Mouse (Mus musculus) forebrain, embryonic 12.5 days (tissue): ENCODE data around the gene Olfr310. TPM values are rescaled to one million over a fixed set of nuclear protein-coding genes. Genes with fewer than 3 reads are reported as not detected.

Experiments used
- ATAC-seq: fragments of 200-750 bp; cut with Nextera tagmentation; 2 replicates; pipeline ENCODE4 v1.8.0; 2017; ENCODE audit warnings: moderate TSS enrichment; ENCODE audit not compliant: low FRiP score
- H3K27ac ChIP-seq: fragments of 300-500 bp; sonication (generic); 2 replicates; pipeline ENCODE4 v1.5.1; 2016; ENCODE audit warnings: mild to moderate bottlenecking
- H3K27me3 ChIP-seq: fragments of 300-500 bp; sonication (generic); 2 replicates; pipeline ENCODE4 v1.6.1; 2016; ENCODE audit warnings: mild to moderate bottlenecking
- H3K36me3 ChIP-seq: fragments of 300-500 bp; sonication (generic); replicated peaks from 2 replicates; pipeline ENCODE4 v1.6.1; 2016; ENCODE audit warnings: mild to moderate bottlenecking
- H3K4me1 ChIP-seq: fragments of 300-500 bp; sonication (generic); 2 replicates; pipeline ENCODE4 v1.6.1; 2016
- H3K4me2 ChIP-seq: fragments of 300-500 bp; sonication (generic); 2 replicates; pipeline ENCODE4 v1.6.1; 2016; ENCODE audit warnings: mild to moderate bottlenecking, moderate library complexity
- H3K4me3 ChIP-seq: fragments of 300-500 bp; sonication (generic); replicated peaks from 2 replicates; pipeline ENCODE4 v1.5.1; 2016; ENCODE audit warnings: mild to moderate bottlenecking
- H3K9ac ChIP-seq: fragments of 300-500 bp; sonication (generic); 2 replicates; pipeline ENCODE4 v1.6.1; 2016; ENCODE audit warnings: mild to moderate bottlenecking
- H3K9me3 ChIP-seq: fragments of 300-500 bp; sonication (generic); 2 replicates; pipeline ENCODE4 v1.6.1; 2016
- WGBS: fragments of 180-500 bp; shearing (Covaris S2); methylation state at CpG from one replicate; pipeline ENCODE4 v1.1.7; 2016; 5-methylcytosine and 5-hydroxymethylcytosine counted together
- microRNA-seq: library from miRNA; unstranded; fragments of <30 nt; microRNA quantifications from one replicate; pipeline ENCODE4, GENCODE M21; 2017
- polyA plus RNA-seq: library from polyadenylated mRNA; unstranded; fragments of >200 nt; fragmentation: Nextera tagmentation; extraction: Ambion mirVana; gene quantifications from 2 replicates; pipeline ENCODE4 v1.2.1, GENCODE M21; 2016

Olfr310 gene
- polyA plus RNA-seq = not detected in 2 replicates

DNA sequence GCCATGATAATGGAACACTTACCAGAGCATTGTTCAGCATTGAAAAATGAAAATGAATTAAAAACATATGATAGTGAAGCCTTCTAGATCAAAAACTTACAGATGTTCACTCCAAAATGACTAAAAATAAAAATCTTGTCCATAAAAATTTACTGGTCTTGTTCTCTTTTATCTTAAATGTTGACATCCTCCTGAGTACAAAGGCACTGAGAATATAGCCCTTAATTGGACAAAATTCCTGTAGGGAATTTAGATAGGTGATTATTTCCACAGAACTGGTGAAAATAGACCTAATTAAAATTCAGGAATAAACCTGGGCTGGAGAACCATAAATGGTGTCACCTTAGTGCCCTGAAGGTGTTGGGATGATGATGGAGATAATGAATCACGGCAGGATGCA lies at the start of gene Olfr310:
TSS of gene Olfr310 (minus strand) at position 101 of the 400 bp plus-strand sequence.
- no peak within 1 kb of the TSS for H3K9ac ChIP-seq
- H3K36me3 ChIP-seq = no peaks in the 10 kb centered on the region
- WGBS = 55% methylated on average over 1 of the region's 1 CpGs
- no peaks in the 10 kb centered on the region for H3K4me1 ChIP-seq
- H3K27me3 ChIP-seq = no peaks in the 10 kb centered on the region
- H3K9me3 ChIP-seq = no peaks in the 10 kb centered on the region
- H3K4me3 ChIP-seq = no peak within 1 kb of the TSS
- no peak for ATAC-seq
- no peak within 1 kb of the TSS for H3K27ac ChIP-seq
- no peak within 1 kb of the TSS for H3K4me2 ChIP-seq

DNA sequence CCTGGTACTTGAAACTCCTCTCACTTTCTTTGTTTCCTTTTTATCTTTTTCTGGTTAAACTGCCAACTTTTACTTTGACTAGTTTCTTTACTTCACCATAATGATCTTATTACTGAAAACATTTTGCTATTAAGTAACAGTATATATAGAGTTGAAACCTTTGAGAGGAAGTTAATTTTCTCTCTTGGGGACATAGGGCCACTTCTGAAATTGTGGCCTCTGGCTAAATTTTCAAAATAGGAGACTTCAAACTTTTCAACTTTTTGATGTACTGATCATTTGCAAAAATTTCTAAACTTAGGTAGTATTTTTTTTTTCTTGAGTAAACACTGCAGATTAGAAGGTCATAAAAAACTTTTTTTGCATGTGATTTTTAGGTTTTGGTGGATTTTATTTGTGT lies 48.6 kb upstream of the Olfr310 start, which contains the start of gene Olfr308:
TSS of gene Olfr308 (minus strand) at position 101 of the 400 bp plus-strand sequence.
- H3K4me1 ChIP-seq = no peaks in the 10 kb centered on the region
- no peak within 1 kb of the TSS for H3K9ac ChIP-seq
- no peak for ATAC-seq
- no peaks in the 10 kb centered on the region for H3K27me3 ChIP-seq
- no peaks in the 10 kb centered on the region for H3K36me3 ChIP-seq
- no peaks in the 10 kb centered on the region for H3K9me3 ChIP-seq
- no peak within 1 kb of the TSS for H3K4me2 ChIP-seq
- no peak within 1 kb of the TSS for H3K27ac ChIP-seq
- no peak within 1 kb of the TSS for H3K4me3 ChIP-seq

DNA sequence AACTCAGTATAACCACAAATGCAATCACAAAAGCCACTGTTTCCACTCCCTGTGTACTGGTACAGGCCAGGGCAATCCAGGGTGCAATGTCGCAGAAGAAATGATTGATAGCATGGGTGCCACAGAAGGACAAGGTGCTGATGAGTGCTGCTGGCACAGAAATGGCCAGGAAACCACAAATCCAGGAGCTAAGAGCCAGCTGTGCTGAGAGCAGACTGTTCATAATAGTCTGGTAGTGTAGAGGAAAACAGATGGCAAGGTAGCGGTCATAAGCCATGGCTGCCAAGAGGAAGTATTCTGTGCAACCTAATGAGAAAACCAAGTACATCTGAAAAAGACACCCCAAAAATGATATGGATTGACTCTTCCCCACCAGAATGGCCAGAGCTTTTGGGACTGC lies 44.4 kb upstream of the Olfr310 start:
- no peak for ATAC-seq
- no peak overlapping the region for H3K4me2 ChIP-seq
- WGBS = 93% methylated on average over 2 of the region's 2 CpGs

DNA sequence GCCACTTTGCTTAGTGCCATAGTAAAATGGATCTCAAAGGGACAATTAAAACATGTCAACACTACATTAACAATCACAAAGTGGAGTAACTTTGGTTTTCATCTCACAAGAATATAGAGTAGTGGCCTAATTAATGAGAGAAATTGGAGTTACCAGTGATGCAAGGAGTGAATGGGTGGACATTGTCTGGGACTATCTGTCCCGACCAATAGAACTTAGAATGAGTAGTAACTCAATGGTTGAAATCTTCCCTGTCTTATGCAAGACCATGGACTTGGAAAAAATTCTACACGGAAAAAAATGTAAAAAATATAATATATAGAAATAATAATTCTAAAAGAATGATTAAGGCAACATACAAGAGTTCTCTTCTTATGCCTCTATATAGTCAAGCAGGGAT lies 36.6 kb upstream of the Olfr310 start, which contains the start of gene Olfr309:
TSS of gene Olfr309 (minus strand) at position 101 of the 400 bp plus-strand sequence.
- H3K4me3 ChIP-seq = no peak within 1 kb of the TSS
- 74% methylated on average over 2 of the region's 2 CpGs for WGBS
- H3K4me1 ChIP-seq = no peaks in the 10 kb centered on the region
- no peaks in the 10 kb centered on the region for H3K36me3 ChIP-seq
- H3K27ac ChIP-seq = no peak within 1 kb of the TSS
- no peak within 1 kb of the TSS for H3K4me2 ChIP-seq
- H3K9me3 ChIP-seq = no peaks in the 10 kb centered on the region
- ATAC-seq = no peak
- no peak within 1 kb of the TSS for H3K9ac ChIP-seq
- no peaks in the 10 kb centered on the region for H3K27me3 ChIP-seq

More for the DNA sequence above, 44.4 kb upstream of the Olfr310 start:
- H3K27ac ChIP-seq = no peak overlapping the region
- H3K4me3 ChIP-seq = no peak overlapping the region
- no peaks in the 10 kb centered on the region for H3K4me1 ChIP-seq
- H3K9ac ChIP-seq = no peak overlapping the region
- no peaks in the 10 kb centered on the region for H3K27me3 ChIP-seq
- no peaks in the 10 kb centered on the region for H3K36me3 ChIP-seq
- H3K9me3 ChIP-seq = no peaks in the 10 kb centered on the region

DNA sequence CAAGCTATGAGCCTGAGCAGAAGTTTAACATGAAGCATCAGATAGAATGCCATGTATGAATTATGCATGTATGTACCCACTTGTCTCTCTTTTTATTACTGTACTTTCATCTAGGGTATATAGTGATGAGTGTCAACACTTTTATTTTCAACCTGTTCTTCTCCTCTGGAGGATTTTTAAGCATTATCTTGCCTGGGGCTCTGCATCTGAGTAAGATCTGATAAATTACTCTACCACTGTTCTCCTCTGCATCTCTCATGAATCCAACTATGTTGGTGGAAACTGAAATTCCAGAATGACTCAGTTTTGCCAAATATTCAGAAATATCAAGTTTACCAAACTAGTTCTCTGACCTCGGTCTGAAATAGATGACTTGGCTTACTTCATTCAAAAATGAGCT lies 30.8 kb downstream of the Olfr310 start, which contains the start of gene Vmn2r76:
TSS of gene Vmn2r76 (minus strand) at position 101 of the 400 bp plus-strand sequence.
- WGBS = 80% methylated on average over 1 of the region's 1 CpGs
- ATAC-seq = no peak
- H3K9ac ChIP-seq = no peak within 1 kb of the TSS
- H3K4me3 ChIP-seq = no peak within 1 kb of the TSS
- H3K36me3 ChIP-seq = no peaks in the 10 kb centered on the region
- H3K27me3 ChIP-seq = no peaks in the 10 kb centered on the region
- H3K27ac ChIP-seq = no peak within 1 kb of the TSS
- H3K4me2 ChIP-seq = no peak within 1 kb of the TSS
- no peaks in the 10 kb centered on the region for H3K9me3 ChIP-seq
- H3K4me1 ChIP-seq = no peaks in the 10 kb centered on the region

Small RNA genes within 50 kb of the gene (microRNA-seq; reads per million reads assigned to microRNA genes)
- not detected for gene Gm23192

Other genes starting within 250 kb of the Olfr310 start
- not detected in 2 replicates for gene Vmn2r75, start 105.4 kb downstream of the Olfr310 start, polyA plus RNA-seq
- gene Vmn2r76, start 30.9 kb downstream of the Olfr310 start, polyA plus RNA-seq = not detected in 2 replicates
- not detected in 2 replicates for gene Olfr309, start 36.5 kb upstream of the Olfr310 start, polyA plus RNA-seq
- gene Olfr308, start 48.5 kb upstream of the Olfr310 start, polyA plus RNA-seq = not detected in 2 replicates
- not detected in 2 replicates for gene Olfr307, start 60.4 kb upstream of the Olfr310 start, polyA plus RNA-seq
- not detected in 2 replicates for gene Olfr305, start 89.8 kb upstream of the Olfr310 start, polyA plus RNA-seq
- gene Olfr304, start 109.5 kb upstream of the Olfr310 start, polyA plus RNA-seq = not detected in 2 replicates
- not detected in 2 replicates for gene Olfr303, start 120.6 kb upstream of the Olfr310 start, polyA plus RNA-seq
- not detected in 2 replicates for gene Olfr301, start 126.7 kb upstream of the Olfr310 start, polyA plus RNA-seq
- gene Olfr299, start 182.7 kb upstream of the Olfr310 start, polyA plus RNA-seq = not detected in 2 replicates
- not detected in 2 replicates for gene Olfr298, start 215.3 kb upstream of the Olfr310 start, polyA plus RNA-seq
- not detected in 2 replicates for gene Olfr297, start 242.8 kb upstream of the Olfr310 start, polyA plus RNA-seq